Mouse (Mus musculus) lung, adult 2 months (tissue): ENCODE data around the gene Wfdc10. TPM values are rescaled to one million over a fixed set of nuclear protein-coding genes. Genes with fewer than 3 reads are reported as not detected.

Source experiments
- DNase-seq: peaks from one replicate; pipeline ENCODE4 v3.0.0; 2022
- H3K4me1 ChIP-seq: fragments of 200-500 bp; 2 replicates; pipeline ENCODE4 v1.6.1; 2011; ENCODE audit warnings: low read length; ENCODE audit not compliant: control insufficient read depth, insufficient read depth
- H3K4me3 ChIP-seq: fragments of 200-500 bp; replicated peaks from 2 replicates; pipeline ENCODE3; 2011; ENCODE audit warnings: low read depth, mild to moderate bottlenecking, control low read depth, low read length; ENCODE audit errors: extremely low read depth
- CTCF ChIP-seq: fragments of 200-500 bp; IDR thresholded peaks from 2 replicates; pipeline ENCODE4 v1.5.1; 2011; ENCODE audit warnings: mild to moderate bottlenecking, low read length, control low read depth; ENCODE audit not compliant: insufficient read depth
- POLR2A ChIP-seq: fragments of 200-500 bp; IDR thresholded peaks from 2 replicates; pipeline ENCODE4 v1.6.1; 2011; ENCODE audit warnings: low read depth, mild to moderate bottlenecking, control low read depth, low read length, borderline replicate concordance; ENCODE audit errors: extremely low read depth
- WGBS: fragments of 180-500 bp; shearing (Covaris S2); methylation state at CpG from one replicate; pipeline ENCODE4 v1.1.7; 2018; 5-methylcytosine and 5-hydroxymethylcytosine counted together
- polyA plus RNA-seq: library from polyadenylated mRNA; depleted of rRNA; stranded (reverse); fragments of >200 nt; gene quantifications from 2 replicates; pipeline ENCODE4 v1.2.3, GENCODE M21; 2012

Gene Wfdc10
- polyA plus RNA-seq, 1 experiment = 10.9 TPM

GRCm38 (mm10) chr2:164656483-164656882 lies 637 bp downstream of the Wfdc10 start, which contains the start of gene Wfdc9:
TSS of gene Wfdc9 (minus strand) at chr2:164656583.
- H3K4me3 ChIP-seq = no peak within 1 kb of the TSS
- WGBS = 74% methylated on average over 9 of the region's 9 CpGs
- no peak for DNase-seq
- no peaks in the 10 kb centered on the region for H3K4me1 ChIP-seq
- TF ChIP-seq POLR2A = no peak
- TF ChIP-seq CTCF = no peak

- no peak overlapping the region for H3K4me3 ChIP-seq
- no peaks in the 10 kb centered on the region for H3K4me1 ChIP-seq
- WGBS = 84% methylated on average over 7 of the region's 7 CpGs
- no peak for DNase-seq
- no peak for TF ChIP-seq CTCF
- no peak for TF ChIP-seq POLR2A
Observed at GRCm38 (mm10) chr2:164664851-164665250, 9.0 kb downstream of the Wfdc10 start.

- no peak for DNase-seq
- Histone ChIP-seq H3K4me3 (no peak overlapping the region), H3K4me1 (no peaks in the 10 kb centered on the region)
- 75% methylated on average over 5 of the region's 5 CpGs for WGBS
- no peak for TF ChIP-seq CTCF
- TF ChIP-seq POLR2A = no peak
Observed at GRCm38 (mm10) chr2:164670261-164670660, 14.4 kb downstream of the Wfdc10 start.

- no peak for TF ChIP-seq POLR2A
- TF ChIP-seq CTCF = no peak
- no peak for DNase-seq
- H3K4me1 ChIP-seq = no peaks in the 10 kb centered on the region
- WGBS = 11% methylated on average over 1 of the region's 1 CpGs
- H3K4me3 ChIP-seq = no peak overlapping the region
Observed at GRCm38 (mm10) chr2:164670938-164671337, 15.1 kb downstream of the Wfdc10 start.

GRCm38 (mm10) chr2:164673987-164674386 lies 18.1 kb downstream of the Wfdc10 start, which contains the start of gene Wfdc11:
TSS of gene Wfdc11 (minus strand) at chr2:164674087.
- TF ChIP-seq CTCF = no peak
- TF ChIP-seq POLR2A = no peak
- WGBS = 60% methylated on average over 7 of the region's 7 CpGs

GRCm38 (mm10) chr2:164676103-164676502 lies 20.3 kb downstream of the Wfdc10 start:
- DNase-seq = no peak
- Histone ChIP-seq H3K4me1 (no peaks in the 10 kb centered on the region), H3K4me3 (no peak overlapping the region)
- TF ChIP-seq CTCF = 0 out of 2 replicates have a peak, but pooled peaks have one; percentile 16
- TF ChIP-seq POLR2A = no peak
- WGBS = 80% methylated on average over 7 of the region's 7 CpGs

More at GRCm38 (mm10) chr2:164673987-164674386, 18.1 kb downstream of the Wfdc10 start, which contains the start of gene Wfdc11:
- DNase-seq = no peak
- Histone ChIP-seq H3K4me1 (no peaks in the 10 kb centered on the region), H3K4me3 (no peak within 1 kb of the TSS)

- DNase-seq = no peak
- H3K4me1 ChIP-seq = no peaks in the 10 kb centered on the region
- H3K4me3 ChIP-seq = no peak overlapping the region
- TF ChIP-seq CTCF (no peak), POLR2A (no peak)
- 64% methylated on average over 16 of the region's 16 CpGs for WGBS
Observed at GRCm38 (mm10) chr2:164676916-164677685, 21.3 kb downstream of the Wfdc10 start.

- Histone ChIP-seq H3K4me1 (no peaks in the 10 kb centered on the region), H3K4me3 (no peak overlapping the region)
- TF ChIP-seq POLR2A (no peak), CTCF (peak; percentile 64)
- peak; percentile 59 for DNase-seq
- 18% methylated on average over 19 of the region's 19 CpGs for WGBS
Observed at GRCm38 (mm10) chr2:164678848-164679625, 23.2 kb downstream of the Wfdc10 start.

- TF ChIP-seq CTCF = no peak
- Histone ChIP-seq H3K4me3 (no peak overlapping the region), H3K4me1 (no peaks in the 10 kb centered on the region)
- no peak for DNase-seq
- 24% methylated on average over 3 of the region's 3 CpGs for WGBS
Observed at GRCm38 (mm10) chr2:164679906-164680305, 24.1 kb downstream of the Wfdc10 start.

- H3K4me3 ChIP-seq = no peak within 1 kb of the TSS
- TF ChIP-seq POLR2A (no peak), CTCF (no peak)
- WGBS = 53% methylated on average over 3 of the region's 3 CpGs
- DNase-seq = no peak
- no peaks in the 10 kb centered on the region for H3K4me1 ChIP-seq
Observed at GRCm38 (mm10) chr2:164684807-164685206, 29.0 kb downstream of the Wfdc10 start, which contains the start of gene Wfdc13. TSS of gene Wfdc13 (plus strand) at chr2:164685107.
